Mouse (Mus musculus) testis, adult 10 weeks (tissue): ENCODE data around the gene Npy1r. TPM values are rescaled to one million over a fixed set of nuclear protein-coding genes. Genes with fewer than 3 reads are reported as not detected.

Experiments used
- polyA plus RNA-seq: library from polyadenylated mRNA; stranded (reverse); fragments of 350-450 nt; fragmentation: Illumina TruSeq; extraction: RNeasy Lipid Tissue Mini Kit (QIAGEN cat#74804); gene quantifications from one replicate; pipeline ENCODE4 v1.2.3, GENCODE M21; 2014; ENCODE audit warnings: low read depth, low replicate concordance

The Npy1r gene
- 0.52 TPM for polyA plus RNA-seq

DNA sequence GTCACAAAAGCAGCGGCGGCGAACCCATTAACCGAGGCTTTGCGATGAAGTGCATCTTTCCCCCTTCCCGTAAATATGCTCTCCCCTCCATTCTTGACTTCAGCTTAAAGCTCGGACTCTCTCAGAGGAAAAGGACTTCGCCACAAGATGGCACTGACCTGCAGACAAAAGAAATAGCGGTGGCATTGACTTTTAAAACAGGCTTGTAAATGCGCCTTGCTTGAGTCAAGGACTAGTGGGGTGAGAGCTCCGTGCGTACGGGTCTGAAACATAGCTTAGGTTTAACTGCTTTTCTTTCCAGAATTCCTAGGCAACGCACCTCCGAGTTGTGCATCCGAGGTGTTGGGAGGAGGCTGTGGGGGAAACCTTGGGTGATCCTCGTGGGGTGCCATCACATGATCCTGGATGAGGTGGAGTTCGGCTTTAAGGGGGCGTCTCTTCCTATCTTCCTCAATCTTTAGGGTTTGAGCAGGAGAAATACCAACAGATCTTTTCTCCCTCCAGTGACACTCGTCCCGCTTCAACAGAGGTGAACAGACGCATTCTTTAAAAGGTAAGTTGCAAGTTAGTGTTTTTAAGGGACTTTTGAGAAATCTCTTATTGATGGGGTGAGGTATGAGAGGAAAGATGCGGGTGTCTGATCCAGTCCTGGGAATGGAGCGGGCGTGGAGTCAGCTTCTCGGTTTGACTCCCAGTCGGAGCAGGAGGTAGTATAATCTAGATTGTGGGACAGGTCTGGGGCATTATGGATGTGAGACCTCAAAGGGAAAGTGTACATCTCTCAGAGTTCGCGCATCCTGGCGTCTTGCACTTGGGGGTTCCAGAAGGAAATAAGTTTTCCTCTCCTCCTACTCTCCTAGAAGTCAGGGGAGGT, at the start of gene Npy1r:
Npy1r (plus strand) TSS at position 223 of the 874 bp plus-strand sequence.

DNA sequence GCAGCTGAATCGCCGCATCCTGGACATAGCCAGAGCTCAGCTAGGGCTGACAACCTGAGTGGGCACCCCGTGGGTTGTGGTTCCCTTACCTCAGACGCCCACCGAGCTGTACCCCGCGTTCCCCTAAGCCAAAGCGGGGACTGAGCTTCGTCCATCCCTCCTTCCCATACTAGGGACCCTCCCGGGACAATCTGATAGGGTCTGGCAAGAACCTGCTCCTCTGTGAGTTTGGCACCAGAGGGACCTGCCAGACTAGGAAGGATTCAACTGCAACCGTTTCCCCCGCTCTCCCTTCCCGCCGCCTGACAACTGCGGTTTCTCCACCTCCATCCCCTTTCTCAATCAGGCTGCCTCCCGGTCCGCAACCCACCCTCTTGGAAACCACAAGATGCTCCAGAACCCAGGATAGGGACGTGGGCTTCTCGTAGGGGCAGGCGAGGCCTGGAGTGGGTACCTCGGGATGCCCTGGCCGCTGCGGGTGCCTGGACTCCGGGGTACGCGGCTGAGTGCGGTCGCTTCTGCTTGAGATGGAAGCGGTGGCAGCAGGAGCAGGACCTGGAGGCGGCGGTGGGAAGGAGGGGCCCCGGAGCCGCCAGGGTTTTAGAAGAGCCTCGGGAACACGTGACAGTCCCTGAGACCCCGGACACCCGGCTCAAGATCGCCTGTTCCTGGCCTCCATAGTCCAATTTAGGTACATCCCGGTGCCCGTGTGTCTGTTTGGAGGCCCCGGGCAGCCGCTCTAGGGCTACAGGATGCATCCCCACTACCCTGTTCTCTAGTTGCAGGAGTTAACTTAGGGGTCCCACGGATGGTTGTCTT, 9.3 kb upstream of the Npy1r start, which contains the start of gene Npy5r:
Npy5r (minus strand) TSS at position 618 of the 819 bp plus-strand sequence.

Other genes starting within 250 kb of the Npy1r start
- 10.7 TPM for gene Tma16, start 210.7 kb upstream of the Npy1r start, polyA plus RNA-seq
- gene Tktl2, start 185.4 kb upstream of the Npy1r start, polyA plus RNA-seq = 60.3 TPM
- gene Npy5r, start 9.1 kb upstream of the Npy1r start, polyA plus RNA-seq = not detected
- 56.3 TPM for gene Naf1, start 163.0 kb downstream of the Npy1r start, polyA plus RNA-seq